Mouse (Mus musculus): ENCODE measurements around the gene Fubp1.

Gene Fubp1

DNA sequence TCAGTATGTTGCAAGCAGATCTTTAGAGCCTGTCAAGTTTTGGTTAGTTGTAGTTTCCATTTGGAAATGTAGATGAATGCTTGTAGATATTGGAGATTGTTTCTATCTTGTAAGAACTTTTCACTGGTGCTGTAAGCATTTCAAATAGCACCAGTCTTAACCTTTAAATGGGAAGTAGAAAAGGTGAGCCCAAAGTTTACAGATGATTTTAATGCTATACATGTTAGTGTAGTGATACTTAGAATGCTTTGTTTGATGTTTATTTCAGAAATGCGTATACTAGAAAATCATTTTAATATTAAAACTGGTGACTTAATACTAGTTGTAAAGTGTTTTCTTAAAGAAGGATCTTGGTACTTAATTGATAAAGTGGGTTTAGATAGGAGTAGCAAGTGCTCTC is 25.6 kb downstream of the Fubp1 start:
- no peak for DNase-seq (ENCODE audit: low spot score)

DNA sequence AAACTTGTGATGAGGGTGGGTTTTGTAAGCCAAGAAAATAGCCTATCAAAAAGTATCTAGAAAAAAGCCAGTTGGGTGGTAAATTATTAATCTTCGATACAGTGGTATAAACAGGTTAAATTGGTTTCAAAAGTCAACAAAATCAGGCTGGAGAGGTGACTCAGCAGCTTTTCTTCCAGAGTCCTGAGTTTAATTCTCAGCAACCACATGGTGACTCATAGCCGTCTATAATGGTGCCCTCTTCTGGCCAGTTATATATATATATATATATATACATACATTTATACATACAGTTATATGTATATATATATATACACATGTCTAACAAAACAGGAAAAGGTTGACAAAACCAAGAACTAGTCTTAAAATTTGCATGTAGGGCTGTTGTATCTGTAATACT is 28.6 kb downstream of the Fubp1 start:
- peak; percentile 27 for DNase-seq (ENCODE audit: low spot score)

DNA sequence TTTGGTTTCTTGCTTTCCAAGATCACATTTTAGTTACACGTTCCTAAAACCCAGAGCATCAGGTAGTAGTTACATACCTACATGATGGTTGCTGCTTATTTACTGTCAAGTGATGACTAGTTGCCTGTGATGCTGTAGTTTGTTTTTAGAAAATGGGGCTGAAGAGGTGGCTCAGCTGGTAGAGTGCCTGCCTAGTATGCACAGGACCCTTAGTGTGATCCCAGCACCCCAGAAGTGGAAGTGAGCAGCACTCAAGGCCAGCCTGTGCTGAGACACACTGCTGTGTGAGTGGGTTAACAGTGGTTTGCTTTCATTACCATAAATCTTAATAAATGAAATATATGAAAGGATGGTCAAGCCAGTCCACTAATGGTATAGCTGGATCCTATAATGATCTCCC is 29.4 kb downstream of the Fubp1 start:
- no peak for DNase-seq (ENCODE audit: low spot score)

- DNase-seq (ENCODE audit: low spot score) = no peak
Measured at GRCm38 (mm10) chr3:152241098-152241497, 30.9 kb downstream of the Fubp1 start.

DNA sequence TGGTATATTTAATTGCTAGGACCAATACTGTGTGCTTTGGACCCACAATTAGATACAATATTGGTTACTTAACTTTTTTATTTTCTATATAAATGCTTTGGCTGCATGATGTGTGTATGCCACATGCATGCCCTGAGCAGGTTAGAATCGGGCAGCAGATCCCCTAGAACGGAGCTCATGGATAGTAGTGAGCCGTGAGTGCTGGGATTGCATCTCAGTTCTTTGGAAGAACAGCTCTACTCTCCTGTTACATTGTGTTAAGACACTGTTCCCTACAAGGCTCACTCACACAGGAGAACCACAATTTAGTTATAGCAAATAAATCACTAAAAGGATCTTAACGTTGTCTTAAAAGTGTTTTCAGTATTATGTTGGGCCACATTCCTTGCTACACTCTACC is 33.1 kb downstream of the Fubp1 start:
- no peak for DNase-seq (ENCODE audit: low spot score)

- no peak for DNase-seq (ENCODE audit: low spot score)
Measured at GRCm38 (mm10) chr3:152245273-152245910, 35.2 kb downstream of the Fubp1 start.

GRCm38 (mm10) chr3:152247708-152248107 is 37.5 kb downstream of the Fubp1 start:
- DNase-seq (ENCODE audit: low spot score) = no peak

GRCm38 (mm10) chr3:152250487-152250886 is 40.3 kb downstream of the Fubp1 start:
- no peak for DNase-seq (ENCODE audit: low spot score)

DNA sequence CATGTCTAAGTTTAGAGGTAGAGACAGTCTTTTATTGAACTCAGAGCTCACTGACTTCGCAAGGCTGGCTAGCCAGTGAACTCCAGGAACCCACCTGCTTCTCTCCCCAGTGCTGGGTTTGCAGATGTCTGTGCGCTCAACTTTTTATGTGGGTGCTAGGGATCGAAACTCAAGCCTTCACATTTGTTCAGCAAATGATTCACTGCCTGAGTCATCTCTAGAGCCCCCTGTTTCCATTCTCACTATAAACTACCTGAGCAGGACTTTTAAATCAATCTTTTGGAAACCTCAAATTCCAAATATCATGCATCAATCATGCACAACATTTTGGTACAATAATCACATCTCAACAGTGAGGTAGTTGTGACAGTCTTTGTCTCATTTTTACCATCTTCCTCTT is 47.3 kb downstream of the Fubp1 start:
- no peak for DNase-seq (ENCODE audit: low spot score)

GRCm38 (mm10) chr3:152259409-152259808 is 49.2 kb downstream of the Fubp1 start:
- peak; percentile 88 for DNase-seq (ENCODE audit: low spot score)

DNA sequence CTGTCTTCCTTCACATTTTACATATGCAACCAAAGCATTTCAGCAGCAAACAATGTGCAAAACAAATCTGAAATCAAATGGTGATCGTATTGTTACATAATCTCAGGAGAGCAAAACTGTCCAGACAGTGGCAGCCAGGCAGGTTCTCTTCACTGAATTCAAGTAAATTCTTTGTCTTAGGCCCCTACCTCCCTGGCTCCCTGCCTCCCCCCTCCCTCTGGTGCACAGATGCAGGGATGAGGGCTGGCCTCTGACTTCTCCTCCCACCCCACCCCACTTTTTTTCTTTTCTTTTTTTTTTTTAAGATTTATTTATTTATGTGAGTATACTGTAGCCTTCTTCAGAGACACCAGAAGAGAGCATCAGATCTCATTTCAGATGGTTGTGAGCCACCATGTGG is 50.1 kb downstream of the Fubp1 start:
- no peak for DNase-seq (ENCODE audit: low spot score)

GRCm38 (mm10) chr3:152261436-152261835 is 51.2 kb downstream of the Fubp1 start:
- no peak for DNase-seq (ENCODE audit: low spot score)

DNA sequence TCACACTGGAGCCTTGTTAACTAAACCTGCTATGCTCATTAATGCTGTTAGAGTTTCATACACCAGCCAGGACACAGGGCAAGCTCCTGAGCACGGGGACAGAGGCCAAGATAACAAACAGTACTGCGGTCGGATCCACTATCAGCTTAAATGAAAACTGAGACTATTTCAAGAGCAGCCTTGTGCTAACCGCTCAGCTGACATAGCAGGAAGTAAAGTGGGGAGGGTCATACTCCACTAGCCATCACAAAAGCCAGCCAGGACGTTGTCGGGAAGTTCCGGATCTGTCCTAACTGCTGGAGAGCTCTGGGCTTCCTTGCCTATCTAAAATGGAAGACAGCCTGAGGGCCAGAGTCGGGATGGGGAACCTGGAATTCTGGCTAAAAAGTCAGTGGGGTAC is 51.7 kb downstream of the Fubp1 start:
- DNase-seq (ENCODE audit: low spot score) = no peak

GRCm38 (mm10) chr3:152264374-152264773 is 54.2 kb downstream of the Fubp1 start:
- no peak for DNase-seq (ENCODE audit: low spot score)

GRCm38 (mm10) chr3:152264830-152265229 is 54.6 kb downstream of the Fubp1 start:
- no peak for DNase-seq (ENCODE audit: low spot score)

DNA sequence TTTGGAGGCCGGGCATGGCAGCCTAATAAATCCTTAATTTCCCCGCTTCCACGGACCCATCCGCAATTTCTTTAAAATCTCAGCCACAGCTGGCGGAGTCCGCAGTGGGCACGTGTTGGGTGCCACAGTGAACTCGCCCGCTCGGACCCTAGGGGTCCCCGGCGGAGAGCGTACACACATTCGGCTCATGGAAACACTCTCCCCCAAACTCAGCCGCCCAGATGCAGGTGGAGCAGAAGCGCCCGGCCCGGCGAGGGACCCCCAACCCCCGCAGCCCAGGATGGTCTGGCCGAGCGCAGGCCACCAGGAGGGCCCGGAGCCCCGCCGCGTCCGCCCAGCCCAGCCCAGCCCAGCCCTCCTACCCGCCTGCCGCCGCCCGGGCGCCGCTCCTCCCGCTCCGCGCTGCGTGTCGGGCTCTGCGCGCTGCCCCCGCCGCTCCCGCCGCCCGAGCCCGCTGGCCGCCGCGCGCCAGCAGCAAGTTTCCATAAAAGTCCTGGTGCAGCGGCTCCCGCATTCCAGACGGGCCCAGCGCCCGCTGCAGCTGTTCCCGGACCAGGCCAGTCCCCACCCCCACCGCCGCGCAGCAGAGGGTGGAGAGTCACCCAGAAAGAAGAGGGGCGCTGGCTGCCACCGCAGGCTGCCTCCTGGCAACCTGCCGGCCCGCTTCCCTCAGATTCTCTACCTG is 55.3 kb downstream of the Fubp1 start:
- DNase-seq (ENCODE audit: low spot score) = peak; percentile 73

DNA sequence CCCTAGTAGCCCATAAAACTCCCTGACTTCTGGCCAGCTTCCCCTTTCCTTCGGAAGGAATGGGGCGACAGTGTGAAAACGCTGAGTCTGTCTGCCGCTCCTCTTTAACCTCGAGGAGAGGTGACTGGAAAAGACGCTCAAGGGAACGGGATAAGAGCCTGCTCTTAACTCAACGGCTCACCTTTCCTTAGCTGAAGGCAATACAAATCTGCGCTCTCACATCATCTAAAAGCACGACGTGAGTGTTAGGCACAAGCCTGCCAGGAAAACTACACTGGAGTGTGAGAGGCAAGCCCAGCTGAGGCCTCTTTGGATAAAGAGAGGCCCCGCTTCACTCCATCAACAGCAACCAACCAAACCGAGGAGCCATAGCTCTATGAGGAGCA is 55.8 kb downstream of the Fubp1 start, which contains the start of gene Nexn:
Nexn (minus strand) TSS at position 315 of the 386 bp plus-strand sequence.
- DNase-seq (ENCODE audit: low spot score) = no peak

DNA sequence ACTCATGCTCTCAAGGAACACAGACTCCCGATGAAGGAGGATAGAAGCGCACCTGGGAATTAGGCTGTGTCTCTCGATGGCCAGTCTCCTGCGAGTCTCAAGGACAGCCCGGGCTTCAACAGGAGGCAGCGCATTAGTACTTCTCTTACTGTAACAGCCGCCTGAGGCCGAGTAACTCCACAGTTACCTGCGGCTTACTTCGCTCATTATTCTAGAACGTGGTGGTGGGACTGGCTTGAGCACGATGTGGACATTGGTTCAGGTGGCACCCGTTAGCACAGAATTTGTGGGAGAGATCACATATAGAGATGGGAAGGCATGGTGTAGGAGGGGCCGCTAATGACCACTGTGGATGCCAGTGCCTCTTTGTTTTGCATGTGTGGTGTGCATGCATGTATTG is 57.9 kb downstream of the Fubp1 start:
- DNase-seq (ENCODE audit: low spot score) = no peak

GRCm38 (mm10) chr3:152271071-152271710 is 61.0 kb downstream of the Fubp1 start:
- DNase-seq (ENCODE audit: low spot score) = no peak

DNA sequence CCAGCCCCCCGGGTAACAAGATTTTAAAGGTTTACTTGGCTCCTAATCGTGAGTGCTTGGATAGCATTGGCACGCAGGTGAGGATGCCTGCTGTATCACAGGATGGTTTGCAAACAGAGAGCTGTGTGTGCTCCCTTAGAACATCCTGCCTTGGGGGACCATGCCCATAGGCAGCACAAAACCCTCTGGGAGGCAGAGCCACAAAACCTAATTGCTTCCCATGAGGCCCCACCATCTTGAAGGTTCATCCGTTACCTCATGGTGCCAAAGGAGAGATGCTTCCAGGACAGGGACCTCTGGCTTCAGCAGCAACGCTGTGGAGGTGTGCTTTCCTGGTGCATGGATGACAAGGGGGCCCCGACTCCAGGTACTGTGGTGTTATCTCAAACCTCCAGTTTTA is 61.7 kb downstream of the Fubp1 start:
- DNase-seq (ENCODE audit: low spot score) = no peak

DNA sequence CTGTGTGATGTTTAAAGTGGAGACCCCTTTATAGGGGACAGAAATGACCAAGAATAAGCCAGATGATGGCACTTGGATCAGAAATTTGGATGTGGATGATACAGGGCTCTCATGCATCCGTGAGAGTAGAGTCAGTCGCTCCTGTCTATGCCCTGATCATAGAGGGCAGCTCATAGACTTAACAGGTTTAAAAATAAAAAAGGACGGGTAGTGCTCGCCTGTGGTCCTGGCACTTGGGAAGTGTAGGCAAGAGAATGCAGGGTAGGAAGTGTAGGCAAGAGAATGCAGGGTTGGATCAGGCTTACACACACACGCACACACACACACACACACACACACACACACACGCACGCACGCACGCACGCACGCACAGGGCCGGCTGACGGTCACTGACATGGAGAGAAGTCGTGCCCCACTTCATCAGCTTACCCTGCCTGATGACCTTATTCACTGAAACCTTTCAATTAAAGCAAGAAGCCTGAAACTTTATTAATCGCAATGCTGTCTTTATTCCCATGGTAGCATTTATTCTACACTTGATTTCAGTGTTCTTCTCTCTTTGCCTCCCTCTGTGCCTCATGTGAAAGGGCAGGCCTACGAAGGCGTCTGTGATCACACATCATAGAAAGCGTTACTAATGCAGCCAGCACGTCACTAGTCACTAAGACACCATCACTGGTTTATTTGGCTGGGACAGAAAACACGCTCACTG is 62.9 kb downstream of the Fubp1 start:
- DNase-seq (ENCODE audit: low spot score) = no peak

DNA sequence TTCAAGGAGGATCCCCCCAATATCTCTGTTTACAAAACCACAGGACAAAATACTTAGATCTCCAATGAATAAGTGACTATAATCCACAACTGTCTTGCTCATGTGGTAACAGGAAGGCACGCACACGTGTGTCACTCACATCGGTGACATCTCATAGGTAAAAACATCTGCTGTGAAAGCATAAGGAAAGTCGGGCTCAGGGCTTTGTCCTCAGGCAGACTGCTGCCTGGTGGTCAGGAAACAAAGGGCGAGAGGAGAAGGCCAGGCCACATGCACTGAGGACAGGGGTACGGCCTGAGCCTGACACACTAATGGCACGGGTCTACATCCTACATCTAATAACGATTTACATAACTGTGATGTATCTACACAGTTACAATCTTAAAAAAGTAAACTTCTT is 64.8 kb downstream of the Fubp1 start:
- no peak for DNase-seq (ENCODE audit: low spot score)

DNA sequence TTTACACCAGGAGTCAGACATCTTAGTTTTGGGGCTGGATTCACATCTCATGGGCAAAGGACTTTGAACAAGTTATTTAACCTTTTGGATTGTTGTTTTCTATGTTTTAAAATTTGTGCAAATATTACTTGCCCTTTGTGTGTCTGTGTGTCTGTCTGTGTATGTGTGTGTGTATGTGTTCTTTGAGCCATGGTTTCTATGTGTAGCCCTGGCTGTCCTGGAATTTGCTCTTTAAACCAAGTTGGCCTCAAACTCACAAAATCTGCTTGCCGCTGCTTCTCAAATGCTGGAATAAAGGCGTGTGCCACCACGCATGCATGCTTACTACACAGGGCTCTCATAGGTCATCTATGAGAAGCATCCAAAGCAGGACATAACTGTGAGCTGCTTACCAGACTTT is 66.7 kb downstream of the Fubp1 start:
- no peak for DNase-seq (ENCODE audit: low spot score)

Measured in retina, embryonic 14.5 days (tissue).